Mouse (Mus musculus): Measurements from ENCODE around the gene Tap1. TPM values are rescaled to one million over a fixed set of nuclear protein-coding genes. Genes with fewer than 3 reads are reported as not detected.
"Not testable (repeated sequence)": the region's sequence is repeated elsewhere in the genome, so short reads cannot be mapped to it uniquely, and the experiment has no call there.

The Tap1 gene
- total RNA-seq, 2 experiments from 2014 or later = 3.6 to 3.9 TPM

- not testable (repeated sequence) for DNase-seq (ENCODE audit: low spot score in 2 of 2)
Observed at GRCm38 (mm10) chr17:34225911-34226310, 38.6 kb downstream of the Tap1 start.

GRCm38 (mm10) chr17:34230971-34231370, 43.6 kb downstream of the Tap1 start:
- DNase-seq (ENCODE audit: low spot score in 2 of 2) = not testable (repeated sequence)

- not testable (repeated sequence) for DNase-seq (ENCODE audit: low spot score in 2 of 2)
Observed at GRCm38 (mm10) chr17:34232021-34232420, 44.7 kb downstream of the Tap1 start.

GRCm38 (mm10) chr17:34234926-34235325, 47.6 kb downstream of the Tap1 start:
- peak; percentile 43 to 83 for DNase-seq (ENCODE audit: low spot score in 2 of 2)

DNA sequence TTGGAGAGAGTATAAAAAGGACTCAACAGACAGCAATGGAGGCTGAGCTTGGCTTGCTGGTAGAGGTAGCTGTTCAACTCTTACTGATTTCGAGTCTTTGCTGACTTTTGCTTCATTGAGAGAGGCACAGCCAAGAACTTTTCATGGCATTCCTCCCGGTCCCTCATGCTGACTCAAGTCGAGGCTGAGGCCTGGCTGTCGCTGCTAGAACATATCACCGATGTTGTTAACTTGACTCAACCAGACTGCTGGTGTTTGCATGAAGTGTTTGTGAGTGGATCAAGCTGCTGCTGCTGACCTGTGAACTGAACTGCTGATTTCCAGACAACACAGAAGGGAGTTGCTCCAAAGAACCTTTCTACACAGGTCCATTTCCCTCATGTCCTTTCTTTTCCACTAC, 49.3 kb downstream of the Tap1 start:
- no peak for DNase-seq (ENCODE audit: low spot score in 2 of 2)

- DNase-seq (ENCODE audit: low spot score in 2 of 2) = no peak
Observed at GRCm38 (mm10) chr17:34237741-34238140, 50.4 kb downstream of the Tap1 start.

DNA sequence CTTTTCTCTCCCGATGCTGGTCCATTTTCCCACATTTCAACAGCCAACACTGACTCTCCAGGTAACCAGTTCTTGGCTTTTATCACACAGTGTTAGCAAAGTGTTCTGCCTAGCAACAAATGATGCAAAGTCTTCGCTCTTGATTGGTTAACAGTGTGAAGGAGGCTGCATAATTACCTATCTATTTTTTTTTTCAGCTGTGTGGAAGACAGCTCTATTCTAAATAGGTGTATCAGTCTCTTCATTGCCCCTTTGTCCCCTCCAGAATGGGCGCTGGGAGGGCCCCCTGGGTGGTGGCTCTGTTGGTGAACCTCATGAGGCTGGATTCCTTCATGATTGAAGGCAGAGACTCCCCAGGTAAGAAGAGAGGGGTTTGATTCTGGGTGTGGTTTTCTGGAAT, 51.4 kb downstream of the Tap1 start, which contains the start of gene H2-Ob:
H2-Ob (plus strand) TSS at position 198 of the 400 bp plus-strand sequence.
- DNase-seq (ENCODE audit: low spot score in 2 of 2) = peak in 1 of 2 experiments; percentile 62

DNA sequence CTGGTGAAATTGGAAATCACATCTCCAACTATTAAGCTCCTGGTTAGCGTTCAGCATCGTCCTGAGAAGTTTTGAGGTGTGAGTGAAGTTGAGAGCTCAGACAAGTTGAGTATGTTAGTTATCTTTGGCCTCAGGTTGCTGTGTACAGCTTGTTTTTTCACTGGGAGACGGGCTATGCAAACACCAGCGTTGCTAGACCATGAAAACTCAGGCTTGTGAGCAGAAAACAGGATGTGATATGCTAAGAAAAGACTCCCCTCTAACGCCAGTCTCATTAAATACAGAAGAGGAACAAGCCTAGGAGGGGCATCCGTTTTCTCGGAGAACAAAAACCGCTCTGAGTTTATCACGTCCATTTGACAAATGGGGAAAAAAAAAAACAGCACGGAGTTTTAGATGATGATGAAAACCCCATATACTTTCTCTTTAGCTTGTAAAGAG, 52.3 kb downstream of the Tap1 start:
- DNase-seq (ENCODE audit: low spot score in 2 of 2) = no peak

- no peak for DNase-seq (ENCODE audit: low spot score in 2 of 2)
Observed at GRCm38 (mm10) chr17:34240366-34240765, 53.0 kb downstream of the Tap1 start.

DNA sequence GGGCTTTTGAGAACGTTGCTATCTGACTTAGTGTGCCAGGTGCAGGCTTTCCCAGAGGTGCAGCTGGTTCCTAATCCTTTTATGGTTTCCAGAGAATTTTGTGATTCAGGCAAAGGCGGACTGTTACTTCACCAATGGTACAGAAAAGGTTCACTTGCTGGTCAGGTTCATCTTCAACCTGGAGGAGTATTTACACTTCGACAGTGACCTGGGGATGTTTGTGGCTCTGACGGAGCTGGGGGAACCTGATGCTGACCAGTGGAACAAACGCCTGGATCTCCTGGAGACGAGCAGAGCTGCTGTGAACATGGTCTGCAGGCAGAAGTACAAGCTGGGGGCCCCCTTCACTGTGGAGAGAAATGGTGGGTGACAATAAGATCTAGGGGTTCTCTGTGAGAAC, 53.6 kb downstream of the Tap1 start:
- no peak for DNase-seq (ENCODE audit: low spot score in 2 of 2)

DNA sequence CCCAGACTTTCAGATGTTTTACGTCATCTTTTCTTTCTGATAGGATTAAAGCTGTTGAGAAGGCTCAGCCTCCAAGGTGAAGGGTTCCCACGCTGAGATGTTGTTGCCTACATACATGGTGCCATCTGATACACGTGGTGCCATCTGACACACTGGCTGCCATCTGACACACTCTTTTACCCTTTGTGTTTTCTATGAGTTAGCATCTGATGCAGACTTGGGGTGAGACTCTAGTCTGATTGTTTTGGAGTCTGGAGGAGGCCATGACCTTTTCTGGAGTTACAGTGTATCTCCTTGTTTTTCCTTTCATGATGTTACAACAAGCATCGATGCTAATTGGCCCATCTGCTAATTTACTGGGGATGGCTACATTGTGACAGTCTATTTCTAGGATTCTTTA, 57.3 kb downstream of the Tap1 start:
- DNase-seq (ENCODE audit: low spot score in 2 of 2) = peak in 1 of 2 experiments; percentile 59

Other genes starting within 250 kb of the Tap1 start
- 10 to 100 TPM; 94.9 to 95.8 TPM for gene Pfdn6, start 247.2 kb upstream of the Tap1 start, total RNA-seq (2021)
- 10 to 100 TPM; 13.2 to 15.5 TPM for gene Wdr46, start 246.9 kb upstream of the Tap1 start, total RNA-seq (2021)
- gene B3galt4, start 236.1 kb upstream of the Tap1 start, total RNA-seq (2021) = 1 to 10 TPM; 5.1 to 5.2 TPM
- gene Vps52, start 231.7 kb upstream of the Tap1 start, total RNA-seq (2021) = 10 to 100 TPM; 76.1 to 79.8 TPM
- gene Rps18, start 231.6 kb upstream of the Tap1 start, total RNA-seq (2021) = 100 to 1,000 TPM; 319 to 336 TPM
- 10 to 100 TPM; 25.5 to 26.9 TPM for gene H2-K1, start 187.2 kb upstream of the Tap1 start, total RNA-seq (2021)
- gene Ring1, start 162.9 kb upstream of the Tap1 start, total RNA-seq (2021) = 10 to 100 TPM; 39.0 to 40.8 TPM
- gene H2-Ke6, start 159.5 kb upstream of the Tap1 start, total RNA-seq (2021) = 10 to 100 TPM; 59.7 to 63.9 TPM
- gene Slc39a7, start 155.9 kb upstream of the Tap1 start, total RNA-seq (2021) = 100 to 1,000 TPM in 1 of 2 experiments, 10 to 100 TPM in 1; 90.7 to 105 TPM
- gene Rxrb, start 155.7 kb upstream of the Tap1 start, total RNA-seq (2021) = 10 to 100 TPM; 77.1 to 85.8 TPM
- gene Col11a2, start 148.1 kb upstream of the Tap1 start, total RNA-seq (2021) = 10 to 100 TPM; 22.5 to 23.4 TPM
- not detected for gene H2-Oa, start 95.2 kb upstream of the Tap1 start, total RNA-seq (2021)
- 10 to 100 TPM; 27.4 to 32.5 TPM for gene H2-DMa, start 68.0 kb upstream of the Tap1 start, total RNA-seq (2021)
- gene Brd2, start 64.9 kb upstream of the Tap1 start, total RNA-seq (2021) = 100 to 1,000 TPM; 184 to 185 TPM
- 1 to 10 TPM; 1.3 to 1.6 TPM for gene H2-DMb2, start 44.2 kb upstream of the Tap1 start, total RNA-seq (2021)
- gene H2-DMb1, start 34.5 kb upstream of the Tap1 start, total RNA-seq (2021) = 1 to 10 TPM; 3.2 to 3.8 TPM
- gene Psmb9, start 211 bp downstream of the Tap1 start, total RNA-seq (2021) = 1 to 10 TPM; 2.1 to 3.7 TPM
- gene Psmb8, start 10.2 kb downstream of the Tap1 start, total RNA-seq (2021) = 1 to 10 TPM; 4.1 to 5.8 TPM
- 10 to 100 TPM in 1 of 2 experiments, 1 to 10 TPM in 1; 8.4 to 12.8 TPM for gene Tap2, start 16.0 kb downstream of the Tap1 start, total RNA-seq (2021)
- gene H2-Ob, start 51.4 kb downstream of the Tap1 start, total RNA-seq (2021) = under 1 TPM; 0.20 to 0.37 TPM
- 1 to 10 TPM; 1.3 to 1.9 TPM for gene H2-Ab1, start 70.1 kb downstream of the Tap1 start, total RNA-seq (2021)
- gene H2-Aa, start 100.3 kb downstream of the Tap1 start, total RNA-seq (2021) = 1 to 10 TPM; 1.3 to 1.4 TPM
- gene H2-Eb1, start 118.3 kb downstream of the Tap1 start, total RNA-seq (2021) = 1 to 10 TPM; 1.6 to 2.0 TPM
- gene H2-Eb2, start 138.1 kb downstream of the Tap1 start, total RNA-seq (2021) = not detected
- gene Btnl2, start 167.3 kb downstream of the Tap1 start, total RNA-seq (2021) = under 1 TPM; 0.28 to 0.87 TPM
- gene Btnl1, start 189.6 kb downstream of the Tap1 start, total RNA-seq (2021) = not detected
- 1 to 10 TPM; 2.1 to 4.5 TPM for gene BC051142, start 211.3 kb downstream of the Tap1 start, total RNA-seq (2021)

Measured in layer of hippocampus, adult 18-20 months (tissue).